Mouse (Mus musculus): ENCODE results near the gene Rrm2. TPM values are rescaled to one million over a fixed set of nuclear protein-coding genes. Genes with fewer than 3 reads are reported as not detected.
"Not testable (repeated sequence)": the region's sequence is repeated elsewhere in the genome, so short reads cannot be mapped to it uniquely, and the experiment has no call there.

Gene Rrm2
- polyA plus RNA-seq, 1 experiment from 2014 or later, result 37.5 TPM

GRCm38 (mm10) chr12:24724369-24724768 lies 16.3 kb downstream of the Rrm2 start:
- Histone ChIP-seq H3K27me3 (ENCODE audit: control insufficient read depth, insufficient read depth, low read depth, low read length) (no peaks in the 10 kb centered on the region), H3K27ac (ENCODE audit: low read length) (peak overlapping the region; percentile 10; the same call in 1 of the 2 replicates), H3K4me3 (ENCODE audit: low read depth, low read length) (no peak overlapping the region), H3K9ac (ENCODE audit: low read depth, low read length) (peak overlapping the region; percentile 34; the same call in 1 of the 2 replicates), H3K4me1 (ENCODE audit: control insufficient read depth, insufficient read depth, low read length) (peaks cover 6% of the 10 kb centered on the region; the same call in 1 of the 2 replicates), H3K36me3 (ENCODE audit: control insufficient read depth, insufficient read depth, low read length) (no peaks in the 10 kb centered on the region), H3K4me2 (ENCODE audit: low read length) (0 out of 2 replicates have a peak overlapping the region, but pooled peaks have one; percentile 6), H3K9me3 (replicated peaks; ENCODE audit: control insufficient read depth, low read length, poor library complexity, severe bottlenecking) (peaks cover 8% of the 10 kb centered on the region; the same call in 1 of the 2 replicates)
- peak; percentile 58 for ATAC-seq
- 21% methylated on average over 2 of the region's 2 CpGs for WGBS

DNA sequence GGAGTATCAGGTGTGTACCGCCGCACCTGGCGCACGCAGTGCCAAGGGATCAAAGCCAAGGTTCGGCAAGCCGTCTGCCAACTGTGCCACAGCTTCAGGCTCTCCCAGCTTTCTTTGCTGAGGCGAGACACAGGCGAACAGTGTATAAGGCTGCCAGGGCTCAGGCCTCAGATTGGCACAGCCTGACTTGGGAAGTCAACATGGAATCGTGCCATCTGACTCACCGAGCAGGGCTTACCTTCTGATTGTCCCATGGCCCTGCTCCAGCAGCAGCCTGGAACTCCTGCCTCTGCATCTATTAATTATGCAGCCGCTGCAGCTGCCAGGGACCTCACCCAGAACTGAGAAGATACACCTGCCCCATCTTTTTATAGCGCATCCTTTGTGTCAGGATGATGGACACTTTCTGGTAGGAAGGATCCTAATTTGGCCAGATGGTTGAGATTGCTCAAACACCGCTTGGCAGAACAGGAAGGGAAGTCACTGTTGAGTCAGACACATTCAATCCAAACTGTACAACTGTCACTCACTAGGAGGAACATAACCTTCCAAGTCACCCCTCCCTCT lies 26.9 kb downstream of the Rrm2 start:
- H3K36me3 ChIP-seq (ENCODE audit: control insufficient read depth, insufficient read depth, low read length), result no peaks in the 10 kb centered on the region
- WGBS, result 78% methylated on average over 13 of the region's 13 CpGs
- no peak overlapping the region for H3K27ac ChIP-seq (ENCODE audit: low read length)
- no peak overlapping the region; the same call in 1 of the 2 replicates for H3K9ac ChIP-seq (ENCODE audit: low read depth, low read length)
- no peaks in the 10 kb centered on the region for H3K9me3 ChIP-seq (replicated peaks; ENCODE audit: control insufficient read depth, low read length, poor library complexity, severe bottlenecking)
- H3K4me1 ChIP-seq (ENCODE audit: control insufficient read depth, insufficient read depth, low read length), result no peaks in the 10 kb centered on the region
- no peak overlapping the region for H3K4me3 ChIP-seq (ENCODE audit: low read depth, low read length)
- H3K27me3 ChIP-seq (ENCODE audit: control insufficient read depth, insufficient read depth, low read depth, low read length), result no peaks in the 10 kb centered on the region
- no peak for ATAC-seq
- H3K4me2 ChIP-seq (ENCODE audit: low read length), result no peak overlapping the region

GRCm38 (mm10) chr12:24736956-24737355 lies 28.9 kb downstream of the Rrm2 start:
- Histone ChIP-seq H3K4me1 (ENCODE audit: control insufficient read depth, insufficient read depth, low read length) (no peaks in the 10 kb centered on the region), H3K4me2 (ENCODE audit: low read length) (no peak overlapping the region), H3K27ac (ENCODE audit: low read length) (no peak overlapping the region), H3K4me3 (ENCODE audit: low read depth, low read length) (no peak overlapping the region), H3K9me3 (replicated peaks; ENCODE audit: control insufficient read depth, low read length, poor library complexity, severe bottlenecking) (no peaks in the 10 kb centered on the region), H3K27me3 (ENCODE audit: control insufficient read depth, insufficient read depth, low read depth, low read length) (no peaks in the 10 kb centered on the region), H3K36me3 (ENCODE audit: control insufficient read depth, insufficient read depth, low read length) (no peaks in the 10 kb centered on the region), H3K9ac (ENCODE audit: low read depth, low read length) (no peak overlapping the region)
- 76% methylated on average over 2 of the region's 2 CpGs for WGBS
- no peak for ATAC-seq

- WGBS, result 86% methylated on average over 1 of the region's 1 CpGs
- no peak overlapping the region for H3K4me2 ChIP-seq (ENCODE audit: low read length)
- H3K9ac ChIP-seq (ENCODE audit: low read depth, low read length), result no peak overlapping the region
Measured at GRCm38 (mm10) chr12:24739963-24740362, 31.9 kb downstream of the Rrm2 start.

DNA sequence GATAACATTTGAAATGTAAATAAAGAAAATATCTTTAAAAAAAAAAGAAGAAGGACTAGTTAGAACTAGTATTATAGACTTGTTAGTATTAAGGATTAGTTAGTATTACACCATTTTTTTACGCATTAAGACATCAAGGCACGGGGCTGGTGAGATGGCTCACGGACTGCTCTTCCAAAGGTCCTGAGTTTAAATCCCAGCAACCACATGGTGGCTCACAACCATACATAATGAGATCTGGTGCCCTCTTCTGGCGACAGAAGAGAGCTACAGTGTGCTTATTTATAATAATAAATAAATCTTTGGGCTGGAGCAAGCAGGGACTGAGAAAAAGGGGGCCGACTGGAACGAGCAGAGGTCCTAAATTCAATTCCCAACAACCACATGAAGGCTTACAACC lies 33.5 kb downstream of the Rrm2 start:
- WGBS, result 70% methylated on average over 6 of the region's 6 CpGs
- H3K4me3 ChIP-seq (ENCODE audit: low read depth, low read length); H3K4me2 ChIP-seq (ENCODE audit: low read length); H3K9ac ChIP-seq (ENCODE audit: low read depth, low read length); H3K4me1 ChIP-seq (ENCODE audit: control insufficient read depth, insufficient read depth, low read length); H3K9me3 ChIP-seq (replicated peaks; ENCODE audit: control insufficient read depth, low read length, poor library complexity, severe bottlenecking); H3K27me3 ChIP-seq (ENCODE audit: control insufficient read depth, insufficient read depth, low read depth, low read length); H3K27ac ChIP-seq (ENCODE audit: low read length); H3K36me3 ChIP-seq (ENCODE audit: control insufficient read depth, insufficient read depth, low read length); ATAC-seq: not testable (repeated sequence)

More at GRCm38 (mm10) chr12:24739963-24740362, 31.9 kb downstream of the Rrm2 start:
- Histone ChIP-seq H3K36me3 (ENCODE audit: control insufficient read depth, insufficient read depth, low read length) (no peaks in the 10 kb centered on the region), H3K4me3 (ENCODE audit: low read depth, low read length) (no peak overlapping the region), H3K27ac (ENCODE audit: low read length) (no peak overlapping the region), H3K27me3 (ENCODE audit: control insufficient read depth, insufficient read depth, low read depth, low read length) (no peaks in the 10 kb centered on the region), H3K9me3 (replicated peaks; ENCODE audit: control insufficient read depth, low read length, poor library complexity, severe bottlenecking) (no peaks in the 10 kb centered on the region), H3K4me1 (ENCODE audit: control insufficient read depth, insufficient read depth, low read length) (no peaks in the 10 kb centered on the region)
- no peak for ATAC-seq

DNA sequence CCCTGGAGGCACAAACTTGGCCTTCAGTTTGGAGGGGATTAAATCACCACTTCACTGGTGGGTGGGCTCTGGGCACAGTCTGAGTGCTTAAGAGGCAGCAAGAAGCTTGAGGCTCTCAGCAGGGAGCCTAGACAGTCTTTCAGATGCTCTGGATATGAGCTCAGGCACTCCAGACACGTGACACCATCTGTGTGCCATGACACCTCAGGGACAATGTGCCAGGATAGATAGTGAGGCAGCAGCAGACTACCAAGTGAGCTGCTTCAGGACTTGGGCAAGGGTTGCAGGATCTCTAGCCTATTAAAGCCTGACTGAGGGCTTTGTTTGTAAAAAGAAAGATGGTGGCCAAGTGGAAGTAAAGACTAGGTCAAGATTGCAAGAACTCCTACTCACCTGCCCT lies 36.3 kb downstream of the Rrm2 start:
- Histone ChIP-seq H3K4me1 (ENCODE audit: control insufficient read depth, insufficient read depth, low read length) (peaks cover 9% of the 10 kb centered on the region; the same call in 1 of the 2 replicates), H3K27me3 (ENCODE audit: control insufficient read depth, insufficient read depth, low read depth, low read length) (no peaks in the 10 kb centered on the region), H3K4me2 (ENCODE audit: low read length) (no peak overlapping the region), H3K9ac (ENCODE audit: low read depth, low read length) (no peak overlapping the region), H3K27ac (ENCODE audit: low read length) (no peak overlapping the region), H3K36me3 (ENCODE audit: control insufficient read depth, insufficient read depth, low read length) (no peaks in the 10 kb centered on the region), H3K9me3 (replicated peaks; ENCODE audit: control insufficient read depth, low read length, poor library complexity, severe bottlenecking) (no peaks in the 10 kb centered on the region), H3K4me3 (ENCODE audit: low read depth, low read length) (no peak overlapping the region)
- ATAC-seq, result no peak
- 32% methylated on average over 1 of the region's 1 CpGs for WGBS

DNA sequence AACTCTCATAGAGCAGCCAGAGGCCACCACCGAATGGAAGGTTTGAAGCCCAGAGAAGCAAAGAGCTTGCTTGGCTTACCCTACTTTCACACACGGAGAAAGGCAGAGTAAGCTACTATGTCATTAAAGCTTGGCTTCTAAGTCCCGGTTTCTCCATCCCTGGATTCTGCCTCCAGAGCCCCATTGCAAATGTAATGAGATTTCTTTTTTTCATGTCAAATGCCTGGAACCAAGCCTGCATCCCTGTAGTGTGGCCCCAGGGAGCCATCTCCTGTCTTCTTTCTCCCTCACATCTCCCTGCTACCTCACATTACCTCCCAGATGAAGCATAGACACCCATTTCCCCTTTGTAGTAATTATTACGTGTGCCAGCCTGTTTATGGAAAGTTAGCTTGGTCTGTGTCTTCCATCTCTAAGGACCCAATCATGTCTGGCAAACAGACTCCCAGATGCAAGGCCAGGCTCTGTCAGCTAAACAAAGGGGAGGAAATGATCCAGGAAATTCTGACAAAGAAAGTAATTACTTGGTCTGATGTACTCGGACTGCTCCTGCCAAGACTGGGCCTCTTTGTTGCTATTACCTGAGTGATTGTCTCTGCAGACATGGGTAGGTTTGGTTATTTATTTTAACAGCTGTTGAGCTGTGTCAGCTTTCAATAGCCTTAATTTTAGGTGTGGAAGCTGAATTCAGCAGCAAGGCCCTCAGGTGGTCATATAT lies 38.7 kb downstream of the Rrm2 start:
- Histone ChIP-seq H3K4me2 (ENCODE audit: low read length) (no peak overlapping the region), H3K27ac (ENCODE audit: low read length) (peak overlapping the region; percentile 35; the same call in 1 of the 2 replicates), H3K4me1 (ENCODE audit: control insufficient read depth, insufficient read depth, low read length) (peaks cover 9% of the 10 kb centered on the region; the same call in 1 of the 2 replicates), H3K9me3 (replicated peaks; ENCODE audit: control insufficient read depth, low read length, poor library complexity, severe bottlenecking) (no peaks in the 10 kb centered on the region), H3K9ac (ENCODE audit: low read depth, low read length) (no peak overlapping the region), H3K27me3 (ENCODE audit: control insufficient read depth, insufficient read depth, low read depth, low read length) (no peaks in the 10 kb centered on the region), H3K4me3 (ENCODE audit: low read depth, low read length) (no peak overlapping the region), H3K36me3 (ENCODE audit: control insufficient read depth, insufficient read depth, low read length) (no peaks in the 10 kb centered on the region)
- no peak for ATAC-seq
- WGBS, result 34% methylated on average over 5 of the region's 5 CpGs

DNA sequence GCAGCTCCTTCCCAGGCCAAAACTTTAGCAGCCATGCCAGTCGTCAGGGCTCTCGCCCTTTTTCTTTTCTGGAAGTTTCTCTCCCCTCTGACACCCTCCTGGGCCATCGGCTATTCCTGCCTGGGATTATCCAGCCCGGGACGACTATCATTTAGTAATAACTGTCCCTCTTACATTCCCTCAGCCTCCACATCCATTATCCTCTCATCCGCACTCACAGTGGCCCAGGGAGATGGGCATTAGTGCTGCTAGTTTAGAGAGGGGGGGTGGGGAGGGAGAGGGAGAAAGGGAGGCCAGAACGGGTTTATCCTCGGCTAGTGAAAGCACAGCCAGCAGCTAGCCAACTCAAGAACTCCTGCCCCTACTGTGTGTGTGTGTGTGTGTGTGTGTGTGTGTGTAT lies 39.3 kb downstream of the Rrm2 start:
- ATAC-seq, result no peak
- H3K4me2 ChIP-seq (ENCODE audit: low read length), result no peak overlapping the region
- H3K36me3 ChIP-seq (ENCODE audit: control insufficient read depth, insufficient read depth, low read length), result no peaks in the 10 kb centered on the region
- H3K4me3 ChIP-seq (ENCODE audit: low read depth, low read length), result no peak overlapping the region
- H3K9ac ChIP-seq (ENCODE audit: low read depth, low read length), result no peak overlapping the region
- no peaks in the 10 kb centered on the region for H3K27me3 ChIP-seq (ENCODE audit: control insufficient read depth, insufficient read depth, low read depth, low read length)
- no peaks in the 10 kb centered on the region for H3K9me3 ChIP-seq (replicated peaks; ENCODE audit: control insufficient read depth, low read length, poor library complexity, severe bottlenecking)
- 46% methylated on average over 8 of the region's 8 CpGs for WGBS
- peaks cover 9% of the 10 kb centered on the region; the same call in 1 of the 2 replicates for H3K4me1 ChIP-seq (ENCODE audit: control insufficient read depth, insufficient read depth, low read length)
- H3K27ac ChIP-seq (ENCODE audit: low read length), result no peak overlapping the region

GRCm38 (mm10) chr12:24750521-24750920 lies 42.5 kb downstream of the Rrm2 start:
- no peak overlapping the region for H3K9ac ChIP-seq (ENCODE audit: low read depth, low read length)
- H3K4me2 ChIP-seq (ENCODE audit: low read length), result no peak overlapping the region
- no peak for ATAC-seq
- 92% methylated on average over 6 of the region's 6 CpGs for WGBS
- H3K4me1 ChIP-seq (ENCODE audit: control insufficient read depth, insufficient read depth, low read length), result peaks cover 9% of the 10 kb centered on the region; the same call in 1 of the 2 replicates
- no peaks in the 10 kb centered on the region for H3K36me3 ChIP-seq (ENCODE audit: control insufficient read depth, insufficient read depth, low read length)
- no peak overlapping the region for H3K27ac ChIP-seq (ENCODE audit: low read length)
- H3K9me3 ChIP-seq (replicated peaks; ENCODE audit: control insufficient read depth, low read length, poor library complexity, severe bottlenecking), result no peaks in the 10 kb centered on the region
- no peaks in the 10 kb centered on the region for H3K27me3 ChIP-seq (ENCODE audit: control insufficient read depth, insufficient read depth, low read depth, low read length)
- no peak overlapping the region for H3K4me3 ChIP-seq (ENCODE audit: low read depth, low read length)
